Mouse (Mus musculus) embryo, embryonic 9.5 days (tissue): ENCODE data around the gene Limch1.

Experiments used
- DNase-seq: peaks from one replicate; pipeline ENCODE4 v3.0.0-alpha.2; 2017; ENCODE audit errors: extremely low spot score

Gene Limch1

DNA sequence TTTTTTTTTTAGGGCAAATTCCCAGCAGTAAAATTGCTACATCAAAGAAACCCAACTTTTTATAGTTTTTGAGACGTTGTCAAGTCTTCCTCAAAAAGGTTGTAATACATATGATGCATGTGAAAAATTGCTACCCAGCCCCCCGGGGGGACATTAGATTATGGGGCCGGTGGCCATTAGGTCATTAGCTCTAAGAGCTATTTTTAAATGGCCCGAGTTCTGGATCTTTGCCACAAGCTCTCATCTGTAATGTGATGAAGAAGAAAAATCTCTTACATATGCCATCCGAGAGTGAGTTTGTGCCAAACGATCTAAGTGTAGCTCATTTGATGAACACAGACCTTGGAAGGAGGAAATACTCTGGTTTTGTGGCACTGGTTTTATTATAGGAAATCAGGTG, 183.7 kb downstream of the Limch1 start:
- DNase-seq: no peak

DNA sequence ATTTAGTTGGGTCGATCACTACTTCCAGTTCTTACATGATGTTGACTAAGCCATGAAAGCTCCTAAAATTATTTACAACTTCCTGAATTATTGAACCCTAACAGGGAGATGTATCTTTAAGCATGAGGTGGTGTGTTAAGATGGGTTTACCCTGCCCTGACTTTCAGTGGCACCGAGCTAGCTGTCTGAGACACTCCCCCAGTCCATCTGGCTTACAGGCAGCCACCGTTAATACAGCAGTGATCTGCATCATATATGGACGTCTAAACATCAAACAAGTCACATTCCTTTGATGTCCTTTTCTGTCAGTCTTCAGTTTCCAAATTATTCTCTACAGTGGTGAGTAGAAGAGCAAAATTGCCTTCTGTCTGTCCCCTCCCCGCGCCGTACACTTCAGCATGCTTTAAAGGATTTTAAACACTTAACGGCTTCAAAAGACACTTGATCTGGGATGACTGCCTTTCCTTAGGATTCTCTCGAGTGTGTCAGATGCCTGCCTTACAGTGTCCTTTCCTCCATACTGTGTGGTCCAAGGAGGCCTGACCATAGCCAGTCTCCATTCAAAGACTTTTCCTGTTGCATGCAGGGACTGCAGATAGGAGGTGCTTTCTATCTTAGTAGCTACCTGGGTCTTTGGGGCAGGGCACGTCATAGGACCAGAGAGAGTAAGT, 187.6 kb downstream of the Limch1 start:
- no peak for DNase-seq

DNA sequence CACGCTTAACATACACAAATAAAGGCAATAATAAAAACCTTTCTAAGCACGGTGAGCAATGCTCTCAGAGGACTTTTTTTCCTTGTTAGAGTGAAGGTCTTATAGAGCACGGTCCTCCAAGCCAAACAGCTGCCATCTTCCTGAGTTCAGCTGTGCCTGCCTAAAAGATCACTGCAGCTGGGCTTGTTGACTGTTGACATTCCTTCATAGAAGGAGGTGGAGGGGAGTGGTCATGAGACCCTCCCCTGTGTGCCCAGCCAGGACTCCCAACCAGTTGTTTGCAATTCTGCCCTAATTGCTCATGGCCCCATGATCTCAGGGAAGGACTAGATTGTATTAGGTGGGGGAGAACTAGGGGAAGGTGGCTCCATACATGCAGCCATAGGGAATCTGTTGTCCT, 189.0 kb downstream of the Limch1 start:
- DNase-seq: no peak

DNA sequence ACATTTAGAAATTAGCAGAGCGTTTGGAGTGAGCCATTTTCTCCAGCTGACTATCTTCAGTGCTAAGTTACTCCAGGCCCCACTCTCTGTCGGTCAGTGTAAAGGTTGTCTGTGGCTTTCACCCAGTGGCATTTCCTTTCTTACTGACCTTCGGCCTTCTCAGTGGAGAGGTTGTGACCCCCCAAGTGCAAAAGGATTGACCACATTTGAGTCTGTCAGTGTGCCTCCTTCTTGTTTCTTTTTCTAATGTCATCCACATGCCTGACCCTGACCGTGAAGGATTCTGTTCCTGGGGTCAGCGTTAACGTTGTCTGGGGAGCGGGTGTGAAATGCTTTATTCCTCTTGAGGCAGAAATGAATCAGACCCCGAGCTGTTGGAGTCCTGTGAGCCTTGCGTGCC, 191.7 kb downstream of the Limch1 start:
- DNase-seq: peak; percentile 70

DNA sequence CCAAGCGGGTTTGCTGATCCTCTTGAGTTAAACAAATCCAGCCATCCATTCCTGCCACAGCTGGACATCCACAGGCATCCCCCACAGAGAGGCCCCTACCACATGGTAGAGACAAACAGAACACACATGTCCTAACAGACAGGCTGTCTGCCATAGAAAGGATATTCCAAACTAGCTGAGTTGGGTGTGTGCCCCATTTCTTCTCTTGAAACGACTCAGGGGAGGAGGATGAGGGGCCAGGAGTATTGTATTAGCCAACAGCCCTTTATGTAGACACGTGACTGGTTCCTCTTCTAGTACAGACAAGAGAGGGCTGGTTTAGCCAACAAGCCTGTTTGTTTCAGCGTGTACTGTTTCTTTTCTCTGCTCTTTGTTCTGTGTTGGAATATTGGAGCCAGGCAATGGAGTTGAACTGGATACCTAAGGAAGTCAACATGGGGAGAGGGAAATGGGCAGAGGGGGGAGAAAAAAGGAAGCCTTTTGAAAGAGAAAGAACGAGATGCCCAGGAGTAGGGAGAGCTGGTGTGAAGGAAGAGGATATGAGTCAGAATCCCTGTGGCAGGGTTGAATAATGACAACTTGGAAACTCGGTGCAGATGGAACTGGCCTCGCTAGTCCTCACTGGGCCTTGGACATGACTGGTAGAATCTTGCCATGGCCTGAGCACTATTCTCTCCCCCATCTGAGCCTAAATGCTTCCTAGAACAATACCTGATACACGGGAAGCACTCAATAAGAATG, 196.3 kb downstream of the Limch1 start:
- DNase-seq: no peak

DNA sequence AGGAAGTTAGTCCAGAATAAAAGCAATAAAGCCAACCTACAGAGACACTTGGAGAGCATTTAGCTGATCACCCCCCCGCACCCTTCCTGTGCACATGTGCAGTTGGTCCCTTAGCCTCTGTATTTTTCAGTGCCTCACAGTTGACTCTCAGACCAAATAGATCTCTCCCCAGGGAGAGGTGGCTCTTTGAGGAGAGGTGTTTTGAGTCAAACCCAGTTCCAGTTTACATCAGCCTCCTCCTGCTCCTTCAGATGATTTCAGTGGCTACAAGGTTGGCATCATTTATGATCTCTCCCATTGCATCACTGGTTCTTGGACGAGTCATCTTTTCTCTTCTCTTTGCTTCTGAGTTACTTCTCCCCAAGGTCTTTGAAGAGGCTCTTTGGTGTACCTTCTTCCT, 197.3 kb downstream of the Limch1 start:
- no peak for DNase-seq

DNA sequence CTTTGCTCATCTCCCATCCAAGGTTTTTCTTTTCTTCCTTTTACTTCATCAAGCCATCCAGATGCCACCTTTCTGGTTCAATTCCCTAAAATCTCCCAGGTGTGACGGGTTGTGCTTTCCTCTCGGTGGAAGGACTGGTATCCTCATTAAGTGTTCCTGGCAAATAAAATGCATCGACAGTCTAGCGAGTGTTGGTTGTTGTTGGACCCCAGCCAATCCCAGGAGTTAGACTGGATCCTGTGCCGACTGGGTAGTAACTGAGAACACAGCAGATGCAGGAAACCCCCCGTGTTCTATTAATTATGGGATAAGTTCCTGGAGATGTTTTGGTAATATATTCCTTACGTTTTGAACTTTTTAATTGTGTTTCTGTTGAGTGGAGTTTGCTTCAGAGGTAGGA, 197.9 kb downstream of the Limch1 start:
- DNase-seq: no peak

DNA sequence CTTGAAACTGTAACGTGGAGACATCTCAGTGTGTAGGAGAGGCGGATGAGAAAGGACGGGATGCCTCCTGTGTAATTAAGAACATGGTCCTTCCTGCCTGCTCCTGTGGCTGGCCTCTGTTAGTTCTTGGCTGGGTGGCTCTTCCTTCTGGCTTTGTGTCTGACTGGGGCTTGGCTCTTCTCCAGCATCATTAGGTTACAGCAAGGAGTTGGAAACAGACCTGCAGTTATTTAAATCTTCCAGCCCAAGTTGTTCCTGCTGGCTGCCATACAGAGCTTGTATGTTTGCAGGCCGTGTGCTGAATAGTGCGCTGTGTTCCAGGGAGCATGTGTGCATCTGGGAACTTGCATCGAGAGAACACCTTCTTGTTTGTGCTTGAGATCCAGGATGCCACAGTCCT, 202.3 kb downstream of the Limch1 start:
- no peak for DNase-seq

DNA sequence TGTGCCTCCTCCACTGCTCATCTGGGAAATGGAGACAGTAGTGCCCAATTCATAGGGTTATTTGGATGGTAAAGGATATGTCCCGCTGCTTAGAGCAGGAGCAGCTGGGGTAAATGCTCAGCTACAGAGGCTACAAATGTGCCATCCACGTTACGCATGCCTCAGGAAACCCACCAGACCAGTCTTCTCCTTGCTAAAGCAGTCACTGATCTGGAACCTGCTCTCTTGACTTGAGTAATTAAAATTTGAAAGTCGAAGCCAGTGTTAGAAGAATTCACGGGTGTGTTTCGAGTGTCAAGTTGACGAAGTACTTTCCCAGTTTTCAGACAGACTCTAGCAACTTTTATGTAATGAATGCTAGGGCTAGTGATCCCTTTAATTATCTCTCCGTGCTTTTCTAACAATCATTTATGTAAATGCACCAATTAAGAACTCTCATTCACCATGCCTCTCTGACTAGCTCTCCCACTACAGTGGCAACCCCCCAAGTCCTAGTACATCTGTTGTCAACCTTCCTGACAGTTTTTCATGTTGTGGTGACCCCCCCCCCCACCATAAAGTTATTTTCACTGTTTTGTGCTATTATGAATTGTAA, 203.6 kb downstream of the Limch1 start:
- no peak for DNase-seq

DNA sequence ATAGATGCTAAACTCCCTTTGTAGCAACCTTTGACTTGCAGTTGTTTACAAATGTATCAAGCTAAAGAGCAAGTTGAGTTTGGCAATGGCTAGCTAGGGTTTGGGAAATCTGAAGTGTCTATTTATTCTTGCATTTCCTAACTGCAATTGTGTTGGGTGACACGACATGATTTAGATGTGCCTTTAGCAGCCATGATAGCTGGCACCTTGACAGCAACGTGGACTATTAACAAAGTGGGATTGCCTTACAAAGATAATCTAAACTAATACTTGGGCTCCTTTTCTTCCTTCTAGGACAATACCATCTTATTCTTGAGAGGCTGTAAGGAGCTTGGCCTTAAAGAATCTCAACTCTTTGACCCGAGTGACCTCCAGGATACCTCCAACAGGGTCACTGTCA, 207.7 kb downstream of the Limch1 start:
- DNase-seq: peak; percentile 12

DNA sequence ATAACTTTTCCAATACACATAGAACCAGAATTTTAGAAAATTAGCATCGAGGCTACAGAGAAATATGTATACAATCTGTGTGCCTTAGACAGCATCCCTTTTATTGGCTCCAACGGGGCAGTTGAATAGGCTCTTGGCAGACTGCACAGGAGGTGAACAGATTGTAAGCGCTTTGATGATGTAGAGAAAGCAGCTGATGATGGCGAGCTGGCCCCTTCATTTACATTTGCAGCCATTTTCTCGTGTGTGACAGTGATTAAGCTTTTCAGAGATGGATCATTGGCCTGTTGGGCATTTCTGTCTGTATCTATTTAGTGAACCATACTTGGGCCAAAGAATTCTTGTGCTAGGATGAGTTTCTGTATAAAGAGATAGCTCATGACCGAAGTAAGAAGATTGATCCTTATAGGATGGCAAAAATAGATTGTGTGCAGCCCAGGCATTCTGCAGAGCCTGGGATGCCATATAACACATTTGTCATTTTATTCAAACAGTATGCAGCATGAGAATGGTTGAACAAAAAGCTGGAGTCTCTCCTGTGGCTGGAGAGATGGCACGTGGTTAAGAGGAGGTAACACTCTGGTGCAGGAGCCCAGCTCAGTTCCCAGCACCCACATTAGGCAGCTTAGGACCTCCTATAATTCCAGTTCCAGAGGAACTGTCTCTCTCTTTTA, 208.5 kb downstream of the Limch1 start:
- no peak for DNase-seq

DNA sequence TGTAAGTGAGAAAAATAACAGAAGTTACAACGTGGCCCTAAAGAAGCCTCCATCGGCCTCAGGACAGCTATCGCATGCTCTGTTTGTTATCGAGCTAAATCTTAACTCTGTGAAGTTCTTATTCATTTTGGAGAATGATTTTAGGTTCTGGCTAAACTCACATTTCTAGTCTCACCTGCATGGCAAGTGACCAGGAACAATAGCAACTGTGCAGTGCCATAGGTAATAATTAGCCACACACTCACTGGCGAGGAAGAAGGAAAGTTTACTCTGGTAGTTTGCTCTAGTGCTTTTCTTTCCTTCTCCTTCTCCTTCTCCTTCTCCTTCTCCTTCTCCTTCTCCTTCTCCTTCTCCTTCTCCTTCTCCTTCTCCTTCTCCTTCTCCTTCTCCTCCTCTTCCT, 209.6 kb downstream of the Limch1 start:
- no peak for DNase-seq

DNA sequence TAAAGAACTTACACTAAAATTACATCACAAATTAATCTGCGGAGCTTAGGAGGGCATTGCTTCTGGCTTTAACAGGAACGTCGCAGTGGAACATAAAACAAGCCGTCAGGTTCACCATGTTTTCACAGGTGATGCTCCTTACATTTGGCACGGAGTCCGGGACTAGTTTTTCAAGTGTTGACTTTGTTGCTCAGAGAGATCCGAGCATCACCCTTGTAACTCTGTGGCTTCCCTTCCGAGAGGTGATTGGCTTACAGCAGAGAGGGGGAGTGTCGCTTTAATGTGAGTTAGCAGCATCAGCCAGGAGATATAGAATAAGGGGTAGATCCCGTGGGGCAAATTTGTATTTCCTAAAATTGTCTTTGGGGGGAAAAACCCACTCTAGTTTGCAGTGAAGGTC, 212.0 kb downstream of the Limch1 start:
- DNase-seq: no peak

DNA sequence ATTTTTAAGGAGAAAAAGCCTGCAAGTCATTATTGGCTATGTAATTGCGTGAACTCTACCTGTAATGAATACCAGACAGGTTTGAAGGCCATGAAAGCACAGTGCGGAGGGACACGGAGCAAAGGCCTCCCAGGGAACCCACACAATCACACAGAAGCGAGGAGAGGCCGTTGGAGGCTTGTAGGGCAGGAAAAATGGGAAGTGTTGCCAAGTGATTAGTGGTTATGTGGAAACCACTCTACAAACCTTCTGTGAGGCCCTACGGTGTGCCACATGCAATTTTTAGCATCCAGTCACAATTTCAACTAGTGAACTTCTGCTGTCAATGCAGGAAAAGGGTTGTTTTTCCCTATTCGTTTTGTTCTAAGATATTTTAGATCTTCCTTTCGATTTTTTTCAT, 212.5 kb downstream of the Limch1 start:
- no peak for DNase-seq

DNA sequence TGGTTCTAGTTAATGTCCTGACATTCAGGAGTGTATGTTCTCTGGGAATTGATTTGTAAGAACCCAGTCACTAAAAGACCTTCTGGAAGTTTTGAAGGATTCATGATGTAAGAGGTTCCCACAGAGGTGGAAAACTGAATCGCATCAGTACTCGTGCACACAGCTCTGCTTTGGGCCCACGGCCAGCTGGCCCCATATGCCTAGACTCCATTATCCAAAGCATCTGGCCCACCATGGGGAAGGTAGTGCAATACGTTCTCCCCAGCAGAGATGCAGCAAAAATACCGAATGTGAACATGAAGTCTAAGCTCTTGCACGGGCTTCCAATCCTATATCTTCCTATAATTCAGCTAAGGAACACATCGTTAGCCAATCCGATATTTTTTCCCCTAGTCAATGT, 214.3 kb downstream of the Limch1 start:
- no peak for DNase-seq

DNA sequence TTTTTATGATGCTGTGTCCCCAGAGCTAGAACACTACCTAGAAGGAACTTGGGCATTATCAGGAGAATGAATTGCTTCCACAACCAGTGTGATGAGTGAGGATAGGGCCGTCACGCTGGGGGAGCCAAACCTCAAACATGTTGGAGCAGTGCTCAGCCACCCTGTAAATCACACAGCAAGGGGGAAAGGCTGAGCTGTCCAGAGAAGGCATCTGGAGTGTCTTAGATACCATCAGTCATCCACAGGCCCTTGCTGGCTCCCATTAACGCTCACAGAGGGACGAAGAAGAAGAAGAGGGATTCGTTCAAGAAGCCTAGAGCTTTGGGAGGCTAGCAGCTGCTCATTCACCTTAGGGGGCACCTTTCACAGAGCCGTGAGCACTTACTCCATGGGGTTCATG, 219.8 kb downstream of the Limch1 start:
- peak; percentile 28 for DNase-seq

DNA sequence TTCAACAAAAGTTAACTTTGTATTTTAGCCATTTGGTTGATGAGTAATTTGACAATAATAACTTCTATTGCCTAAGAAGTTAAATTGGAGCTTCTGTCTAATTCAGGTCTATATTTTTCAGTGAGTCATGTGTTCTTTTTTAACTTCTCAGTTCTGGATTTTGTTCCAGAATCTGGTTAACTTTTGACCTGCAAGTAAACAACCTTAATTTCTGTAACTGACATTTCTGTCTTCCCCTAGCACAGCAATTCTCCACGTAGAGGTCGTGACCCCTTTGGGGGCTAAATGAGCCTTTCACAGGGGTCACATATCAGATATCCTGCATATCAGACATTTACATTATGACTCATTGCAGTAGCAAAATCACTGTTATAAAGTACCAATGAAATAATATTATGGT, 221.5 kb downstream of the Limch1 start:
- peak; percentile 33 for DNase-seq

DNA sequence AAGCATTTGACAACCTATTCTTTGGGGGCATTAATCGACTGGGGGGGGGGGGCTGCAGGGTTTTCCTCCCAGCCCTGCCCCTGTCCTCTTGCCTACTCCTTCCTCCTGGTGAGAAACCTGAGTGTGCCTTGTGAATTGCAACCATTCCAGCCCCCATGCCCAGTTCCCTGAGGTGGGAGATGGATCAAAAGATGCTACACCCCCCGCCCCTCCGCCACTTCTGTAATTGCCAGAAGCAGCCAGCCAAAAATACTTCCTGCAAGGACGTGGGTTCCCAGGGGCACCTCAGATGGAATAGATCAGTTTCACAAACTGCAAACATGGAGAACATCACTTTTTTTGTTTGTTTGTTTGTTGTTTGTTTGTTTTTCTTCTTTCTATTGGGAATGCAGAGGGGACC, 222.0 kb downstream of the Limch1 start:
- peak; percentile 27 for DNase-seq

DNA sequence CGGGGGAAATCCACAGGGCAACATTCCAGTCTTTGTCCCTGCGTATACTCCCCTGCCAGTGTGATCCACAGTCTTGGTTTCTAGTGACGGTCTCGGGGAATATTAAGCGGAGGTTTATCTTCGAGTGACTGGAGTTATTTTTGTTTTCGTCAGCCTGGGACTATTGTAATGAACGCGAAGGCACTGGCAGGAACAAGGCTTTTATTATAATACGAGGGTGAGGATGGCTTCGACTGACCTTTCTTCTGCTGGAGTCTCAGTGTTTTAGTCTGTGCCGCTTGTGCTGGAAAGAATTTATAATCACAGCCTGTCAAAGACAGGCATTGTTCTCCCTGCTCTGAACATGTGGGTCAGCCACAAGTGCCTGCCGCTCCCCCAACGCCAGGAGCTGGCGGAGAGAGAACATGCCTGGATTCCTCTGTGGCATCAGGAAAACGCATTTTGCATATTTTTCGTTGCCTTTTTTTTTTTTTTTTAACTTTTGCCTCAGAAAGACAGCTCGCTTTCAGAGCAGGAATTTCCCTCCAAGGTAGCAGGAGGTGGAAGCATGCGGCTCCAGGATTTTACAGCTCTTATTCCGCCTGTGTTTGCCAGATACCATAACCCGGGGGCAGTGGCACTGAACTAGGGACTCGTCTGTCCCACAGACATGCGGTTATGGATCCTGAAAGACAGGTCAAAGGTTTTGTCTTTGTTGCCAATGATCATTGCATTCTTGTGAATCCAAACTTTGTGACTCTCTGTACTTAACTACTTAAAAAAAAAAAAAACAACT, 222.6 kb downstream of the Limch1 start:
- peak; percentile 70 for DNase-seq

DNA sequence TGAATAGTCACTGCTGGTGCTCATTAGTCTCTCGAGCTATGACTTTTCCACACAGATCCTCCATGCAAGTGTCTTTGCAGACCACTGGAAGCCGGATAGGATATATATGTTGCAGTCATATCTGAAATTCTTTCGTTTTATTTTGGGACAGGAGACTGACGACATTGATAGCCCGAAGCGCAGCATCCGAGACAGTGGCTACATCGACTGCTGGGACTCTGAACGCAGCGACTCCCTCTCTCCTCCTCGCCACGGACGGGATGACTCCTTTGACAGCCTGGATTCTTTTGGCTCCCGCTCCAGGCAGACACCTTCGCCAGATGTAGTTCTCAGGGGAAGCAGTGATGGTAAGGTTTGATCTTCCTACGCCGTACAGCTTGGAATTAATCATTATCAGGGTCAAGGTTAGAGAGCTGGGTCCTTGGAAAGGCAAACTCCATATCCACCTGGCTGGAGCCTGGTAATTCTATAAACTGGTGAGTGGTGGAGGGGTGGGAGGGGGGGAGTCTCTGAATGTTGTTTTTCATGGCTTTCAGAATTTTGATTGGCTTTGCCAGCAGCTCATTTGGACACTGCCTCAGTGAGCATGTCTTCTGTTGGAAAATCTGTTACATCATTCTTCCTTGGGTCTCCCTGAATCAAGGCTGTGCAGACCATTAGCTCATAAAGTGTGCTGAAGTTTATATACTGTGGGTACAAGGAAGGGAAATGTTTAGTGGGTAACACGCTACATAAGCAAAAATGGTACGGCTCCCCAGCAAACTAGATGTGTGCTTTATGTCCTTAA, 223.5 kb downstream of the Limch1 start:
- DNase-seq: peak; percentile 23

DNA sequence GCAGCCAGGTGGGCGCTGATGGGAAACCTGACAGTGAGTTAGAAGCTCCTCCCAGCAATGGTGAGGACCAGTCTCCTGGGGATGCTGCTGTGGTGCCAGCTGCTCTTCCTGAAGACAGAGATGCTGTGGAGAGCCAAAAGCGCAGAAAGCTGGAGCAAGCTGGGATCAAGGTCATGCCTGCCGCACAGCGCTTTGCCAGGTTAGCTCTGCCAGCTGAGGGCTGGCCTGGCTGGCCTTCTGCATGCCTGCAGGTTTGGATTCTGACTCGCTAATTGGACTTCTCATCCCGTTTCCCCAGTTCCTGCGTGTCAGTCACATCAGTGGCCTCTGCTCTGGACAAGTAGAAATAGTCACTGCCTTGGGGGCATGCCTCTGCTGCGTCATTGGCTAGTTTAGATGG, 230.0 kb downstream of the Limch1 start:
- DNase-seq: no peak
